Mouse (Mus musculus): ENCODE data around the gene Zc3h10. TPM values are rescaled to one million over a fixed set of nuclear protein-coding genes. Genes with fewer than 3 reads are reported as not detected.
"Not testable (repeated sequence)": the region's sequence is repeated elsewhere in the genome, so short reads cannot be mapped to it uniquely, and the experiment has no call there.

The Zc3h10 gene
- polyA plus RNA-seq, 1 experiment from 2014 or later = 20.8 TPM

DNA sequence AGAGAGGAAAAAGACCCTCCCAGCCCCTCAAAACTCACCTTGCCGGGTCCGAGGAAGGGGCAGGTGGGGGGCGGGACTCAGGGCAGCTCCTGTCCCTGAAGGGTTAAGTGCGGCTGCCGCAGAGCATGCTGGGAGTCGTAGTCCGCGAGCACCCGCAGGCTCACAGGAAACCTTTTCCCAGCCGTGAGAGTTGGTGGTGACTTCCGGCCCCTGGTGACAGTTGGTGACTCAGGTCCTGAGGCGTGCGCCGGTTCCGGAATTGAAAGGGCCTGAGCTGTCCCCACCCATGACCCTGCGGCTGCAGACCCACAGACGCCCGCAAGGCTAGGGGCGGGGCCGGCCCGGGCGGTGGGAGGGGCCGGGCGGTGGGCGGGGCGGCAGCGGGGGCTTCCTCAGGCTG is 49.0 kb downstream of the Zc3h10 start, which contains the start of gene Myl6b:
TSS of gene Myl6b (minus strand) at position 96 of the 400 bp plus-strand sequence.
- H3K9me3 ChIP-seq (replicated peaks) = no peaks in the 10 kb centered on the region
- peak within 1 kb of the TSS; percentile 72 for H3K4me2 ChIP-seq (replicated peaks)
- no peaks in the 10 kb centered on the region for H3K36me3 ChIP-seq
- H3K27ac ChIP-seq = peak within 1 kb of the TSS; percentile 84
- H3K27me3 ChIP-seq = no peaks in the 10 kb centered on the region
- peak; percentile 80 for ATAC-seq (ENCODE audit: low FRiP score)
- peaks cover 17% of the 10 kb centered on the region for H3K4me1 ChIP-seq
- WGBS = under 1% methylated on average over 27 of the region's 27 CpGs
- H3K9ac ChIP-seq = peak within 1 kb of the TSS; percentile 58
- H3K4me3 ChIP-seq = peak within 1 kb of the TSS; percentile 61

DNA sequence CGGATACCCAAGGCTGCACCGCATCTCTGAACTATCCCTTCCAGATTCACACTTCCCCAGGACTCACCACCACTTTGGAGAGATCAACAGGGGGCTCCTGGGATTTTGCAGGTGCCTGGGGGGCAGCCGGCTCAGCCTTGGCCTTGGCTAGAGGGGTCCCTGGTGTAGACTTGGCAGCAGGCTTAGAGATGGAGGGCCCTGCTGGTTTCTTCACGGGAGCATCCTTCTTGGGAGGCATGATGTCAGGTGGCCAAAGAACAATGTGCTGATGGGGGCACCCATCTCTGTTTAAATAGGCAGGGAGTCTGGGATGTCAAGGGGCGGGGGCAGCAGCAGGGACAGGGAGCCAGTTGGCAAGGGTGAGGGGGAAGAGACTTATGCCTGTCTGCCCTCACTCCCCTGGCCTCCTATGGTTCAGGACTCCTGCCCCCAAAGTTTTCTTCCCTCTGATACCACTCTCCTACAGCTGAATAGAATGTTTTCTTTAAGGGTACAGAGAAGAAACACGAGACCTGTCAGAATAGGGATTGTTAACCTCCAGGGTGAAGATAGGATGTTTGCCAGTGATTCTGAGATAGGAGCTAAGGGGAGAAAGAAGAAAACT is 50.3 kb downstream of the Zc3h10 start:
- Histone ChIP-seq H3K9ac (no peak overlapping the region), H3K27ac (no peak overlapping the region), H3K4me1 (peaks cover 24% of the 10 kb centered on the region), H3K4me3 (no peak overlapping the region), H3K9me3 (replicated peaks) (no peaks in the 10 kb centered on the region), H3K27me3 (no peaks in the 10 kb centered on the region), H3K4me2 (replicated peaks) (no peak overlapping the region; the same call in 1 of the 2 replicates), H3K36me3 (no peaks in the 10 kb centered on the region)
- no peak for ATAC-seq (ENCODE audit: low FRiP score)
- 43% methylated on average over 6 of the region's 6 CpGs for WGBS

DNA sequence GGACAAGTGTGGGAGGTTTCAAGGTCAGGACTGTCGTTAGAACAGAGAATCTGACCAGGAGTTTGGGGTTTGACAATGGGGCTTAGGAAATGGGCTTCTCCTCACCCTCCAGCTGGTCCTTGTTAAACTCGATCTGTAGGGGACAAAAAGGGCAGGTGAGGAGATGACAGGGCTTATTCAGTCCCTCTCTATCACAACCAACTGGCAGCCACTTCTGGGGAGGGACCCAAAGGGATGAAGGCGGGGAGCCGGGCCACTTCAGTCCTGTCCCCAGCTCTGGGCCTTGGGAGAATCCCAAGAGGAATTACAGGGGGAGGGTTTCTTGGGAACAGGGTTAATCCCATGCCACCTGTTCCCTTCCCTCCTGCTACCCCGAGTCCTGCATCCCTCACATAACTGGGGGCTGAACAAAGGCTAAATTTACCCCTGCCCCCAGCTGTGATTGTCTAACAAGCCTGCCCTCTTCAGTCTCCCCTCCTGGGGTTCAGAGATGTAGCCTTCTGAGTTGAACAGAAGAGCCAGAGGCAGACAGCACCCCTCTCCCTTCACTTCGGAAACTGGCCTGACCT is 51.0 kb downstream of the Zc3h10 start:
- Histone ChIP-seq H3K4me3 (no peak overlapping the region), H3K4me1 (peaks cover 30% of the 10 kb centered on the region), H3K36me3 (peaks cover 4% of the 10 kb centered on the region), H3K4me2 (replicated peaks) (no peak overlapping the region), H3K27ac (no peak overlapping the region), H3K9me3 (replicated peaks) (no peaks in the 10 kb centered on the region), H3K9ac (no peak overlapping the region), H3K27me3 (no peaks in the 10 kb centered on the region)
- no peak for ATAC-seq (ENCODE audit: low FRiP score)
- 40% methylated on average over 6 of the region's 6 CpGs for WGBS

- no peak overlapping the region for H3K4me2 ChIP-seq (replicated peaks)
- 82% methylated on average over 4 of the region's 4 CpGs for WGBS
- no peaks in the 10 kb centered on the region for H3K27me3 ChIP-seq
- H3K27ac ChIP-seq = no peak overlapping the region
- H3K4me1 ChIP-seq = peaks cover 37% of the 10 kb centered on the region
- H3K36me3 ChIP-seq = peaks cover 11% of the 10 kb centered on the region
- H3K9ac ChIP-seq = no peak overlapping the region
- ATAC-seq (ENCODE audit: low FRiP score) = no peak
- no peaks in the 10 kb centered on the region for H3K9me3 ChIP-seq (replicated peaks)
- no peak overlapping the region for H3K4me3 ChIP-seq
These were observed 51.7 kb downstream of the Zc3h10 start for GRCm38 (mm10) chr10:128495903-128496302.

GRCm38 (mm10) chr10:128495270-128495669 is 52.3 kb downstream of the Zc3h10 start:
- ATAC-seq (ENCODE audit: low FRiP score) = no peak
- no peak overlapping the region for H3K27ac ChIP-seq
- H3K4me3 ChIP-seq = peak overlapping the region; percentile 75; the same call in 1 of the 2 replicates
- no peaks in the 10 kb centered on the region for H3K27me3 ChIP-seq
- no peaks in the 10 kb centered on the region for H3K9me3 ChIP-seq (replicated peaks)
- WGBS = 74% methylated on average over 2 of the region's 2 CpGs
- peak overlapping the region; percentile 66 for H3K4me2 ChIP-seq (replicated peaks)
- H3K36me3 ChIP-seq = peaks cover 18% of the 10 kb centered on the region
- 0 out of 2 replicates have a peak overlapping the region, but pooled peaks have one; percentile 83 for H3K9ac ChIP-seq
- H3K4me1 ChIP-seq = peaks cover 38% of the 10 kb centered on the region

DNA sequence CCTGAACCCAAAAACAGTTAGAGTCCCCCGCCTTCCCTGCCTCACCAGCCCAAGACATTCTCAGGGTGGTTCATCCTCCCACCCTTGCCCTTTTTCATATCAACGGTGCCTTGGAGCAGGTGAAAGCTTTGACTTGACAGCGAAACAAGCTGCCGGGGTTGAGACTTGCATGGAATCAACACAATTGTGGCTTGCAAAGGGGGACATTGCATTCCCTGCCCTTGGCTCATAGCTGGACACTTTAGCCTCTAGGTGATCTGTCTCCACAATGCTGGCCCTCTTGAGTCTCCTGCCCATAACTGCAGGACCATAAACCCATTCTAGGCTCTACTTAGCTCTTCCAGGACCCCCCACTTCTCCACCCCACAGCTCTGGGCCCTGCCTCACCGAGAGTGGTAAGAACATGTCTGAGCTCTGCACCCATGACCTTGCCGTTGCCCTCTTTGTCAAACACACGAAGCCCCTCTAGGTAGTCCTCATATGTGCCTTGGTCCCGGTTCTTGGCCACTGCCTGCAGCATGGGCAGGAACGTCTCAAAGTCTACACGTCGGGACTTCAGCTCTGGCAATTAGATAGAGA is 52.8 kb downstream of the Zc3h10 start:
- peak overlapping the region; percentile 75 for H3K4me3 ChIP-seq
- peak overlapping the region; percentile 83 for H3K9ac ChIP-seq
- H3K27me3 ChIP-seq = no peaks in the 10 kb centered on the region
- peaks cover 38% of the 10 kb centered on the region for H3K4me1 ChIP-seq
- peaks cover 23% of the 10 kb centered on the region for H3K36me3 ChIP-seq
- H3K27ac ChIP-seq = peak overlapping the region; percentile 92
- peak overlapping the region; percentile 66 for H3K4me2 ChIP-seq (replicated peaks)
- ATAC-seq (ENCODE audit: low FRiP score) = no peak
- H3K9me3 ChIP-seq (replicated peaks) = no peaks in the 10 kb centered on the region
- 57% methylated on average over 11 of the region's 11 CpGs for WGBS

DNA sequence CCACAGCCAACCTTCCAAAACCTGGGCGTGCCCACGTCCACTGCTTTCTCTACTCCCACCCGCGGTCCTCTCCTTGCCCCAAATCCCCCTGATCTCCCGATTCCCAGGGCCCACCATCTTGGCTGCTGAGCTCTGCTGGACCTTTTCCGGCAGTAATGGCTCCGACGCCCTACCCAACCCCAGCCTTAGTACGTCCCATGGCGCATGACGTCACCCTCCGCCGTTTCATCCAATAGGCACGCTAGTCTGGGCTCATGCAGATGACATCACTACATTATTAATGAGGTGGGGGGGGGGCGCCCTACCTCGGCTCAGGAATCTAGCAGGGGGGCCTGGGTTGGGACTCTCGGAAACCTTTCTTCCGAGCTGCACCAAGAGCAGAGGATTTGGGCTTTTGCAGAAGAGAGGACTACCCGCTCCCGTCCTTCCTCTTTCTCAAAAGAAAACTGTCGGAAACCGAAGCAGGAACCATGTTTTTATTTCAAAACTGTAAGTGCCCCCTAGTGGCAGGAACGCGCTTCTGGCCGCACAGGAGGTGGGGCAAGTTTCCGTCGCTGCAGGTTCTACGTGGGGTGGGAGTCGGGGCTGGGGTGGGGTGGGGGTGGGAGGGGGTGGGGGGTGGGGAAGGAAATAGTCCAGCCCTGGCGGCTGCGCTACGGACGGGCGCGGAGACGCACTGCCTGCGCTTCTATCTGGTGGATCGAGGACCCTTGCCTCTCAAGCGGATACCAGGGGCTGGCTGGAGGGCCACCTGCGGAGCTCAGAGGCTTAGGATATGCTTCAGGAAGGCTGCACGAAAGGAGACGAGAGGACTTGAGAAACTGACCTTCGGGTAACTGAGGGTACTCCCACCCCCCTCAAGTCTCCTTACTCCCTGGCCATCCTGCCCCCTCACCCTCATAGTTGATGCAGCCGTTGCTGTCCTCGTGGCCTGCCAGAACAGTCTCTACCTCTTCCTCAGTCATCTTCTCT is 53.6 kb downstream of the Zc3h10 start, which contains the start of gene Myl6:
TSS of gene Myl6 (minus strand) at position 451 of the 972 bp plus-strand sequence.
- H3K4me3 ChIP-seq = peak within 1 kb of the TSS; percentile 75
- peak within 1 kb of the TSS; percentile 92 for H3K27ac ChIP-seq
- peak within 1 kb of the TSS; percentile 83 for H3K9ac ChIP-seq
- peak; percentile 94 for ATAC-seq (ENCODE audit: low FRiP score)
- H3K4me2 ChIP-seq (replicated peaks) = peak within 1 kb of the TSS; percentile 66
- H3K9me3 ChIP-seq (replicated peaks) = no peaks in the 10 kb centered on the region
- WGBS = under 1% methylated on average over 45 of the region's 45 CpGs
- H3K4me1 ChIP-seq = peaks cover 35% of the 10 kb centered on the region
- H3K36me3 ChIP-seq = peaks cover 30% of the 10 kb centered on the region
- no peaks in the 10 kb centered on the region for H3K27me3 ChIP-seq

DNA sequence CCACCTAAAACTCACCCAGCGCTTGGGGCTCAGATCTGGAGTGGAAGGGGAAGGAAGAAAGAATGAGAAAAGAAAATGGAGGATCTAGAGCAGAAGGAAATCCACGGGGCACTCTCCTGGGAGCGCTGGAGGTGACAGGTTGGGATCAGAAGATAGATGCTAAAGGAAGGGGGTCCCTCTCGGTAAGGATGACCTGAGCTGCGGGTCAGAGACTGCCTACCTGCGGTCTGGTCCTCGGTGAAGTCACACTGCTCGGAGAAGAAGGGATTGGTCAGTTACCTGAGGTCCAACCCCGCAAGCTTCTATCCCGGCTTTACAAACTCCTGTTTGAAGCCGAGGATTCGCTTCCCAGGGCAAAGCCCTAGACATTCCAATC is 54.3 kb downstream of the Zc3h10 start:
- peak overlapping the region; percentile 66 for H3K4me2 ChIP-seq (replicated peaks)
- WGBS = under 1% methylated on average over 12 of the region's 12 CpGs
- peak overlapping the region; percentile 83 for H3K9ac ChIP-seq
- peaks cover 37% of the 10 kb centered on the region for H3K36me3 ChIP-seq
- peak overlapping the region; percentile 75 for H3K4me3 ChIP-seq
- peak overlapping the region; percentile 92 for H3K27ac ChIP-seq
- no peaks in the 10 kb centered on the region for H3K9me3 ChIP-seq (replicated peaks)
- peaks cover 35% of the 10 kb centered on the region for H3K4me1 ChIP-seq
- peak; percentile 55 for ATAC-seq (ENCODE audit: low FRiP score)
- no peaks in the 10 kb centered on the region for H3K27me3 ChIP-seq

GRCm38 (mm10) chr10:128492633-128493311 is 54.8 kb downstream of the Zc3h10 start:
- H3K27me3 ChIP-seq = no peaks in the 10 kb centered on the region
- peak overlapping the region; percentile 92 for H3K27ac ChIP-seq
- H3K9me3 ChIP-seq (replicated peaks) = no peaks in the 10 kb centered on the region
- H3K4me2 ChIP-seq (replicated peaks) = peak overlapping the region; percentile 66
- 32% methylated on average over 12 of the region's 12 CpGs for WGBS
- peaks cover 32% of the 10 kb centered on the region for H3K4me1 ChIP-seq
- H3K9ac ChIP-seq = peak overlapping the region; percentile 83
- ATAC-seq (ENCODE audit: low FRiP score) = peak; percentile 39
- H3K36me3 ChIP-seq = peaks cover 42% of the 10 kb centered on the region
- peak overlapping the region; percentile 75 for H3K4me3 ChIP-seq

DNA sequence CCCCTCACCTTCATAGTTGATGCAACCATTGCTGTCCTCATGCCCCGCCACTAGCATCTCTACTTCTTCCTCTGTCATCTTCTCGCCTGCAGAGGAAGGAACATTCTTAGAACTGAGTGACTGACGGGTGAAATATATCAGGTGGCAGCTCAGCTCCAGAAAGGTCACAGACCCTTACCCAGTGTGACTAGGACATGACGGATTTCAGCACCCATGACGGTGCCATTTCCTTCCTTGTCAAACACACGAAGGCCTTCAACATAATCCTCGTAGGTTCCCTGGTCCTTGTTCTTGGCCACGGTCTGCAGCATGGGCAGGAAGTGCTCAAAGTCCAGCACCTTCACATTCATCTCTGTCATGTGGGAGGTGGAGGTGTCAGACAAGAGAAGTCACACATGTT is 55.5 kb downstream of the Zc3h10 start:
- H3K27me3 ChIP-seq; H3K9me3 ChIP-seq (replicated peaks); ATAC-seq (ENCODE audit: low FRiP score): not testable (repeated sequence)
- Histone ChIP-seq H3K36me3 (peaks cover 50% of the 10 kb centered on the region), H3K4me2 (replicated peaks) (peak overlapping the region; percentile 66), H3K27ac (peak overlapping the region; percentile 92), H3K4me1 (peaks cover 31% of the 10 kb centered on the region), H3K4me3 (peak overlapping the region; percentile 75), H3K9ac (peak overlapping the region; percentile 83)
- WGBS = 67% methylated on average over 8 of the region's 8 CpGs
